Mouse (Mus musculus): ENCODE results near the gene Fam160b1. TPM values are rescaled to one million over a fixed set of nuclear protein-coding genes. Genes with fewer than 3 reads are reported as not detected.
A peak's percentile ranks its signal among the peaks of the same experiment; 100 is the strongest.

Gene Fam160b1
- polyA plus RNA-seq, 2 experiments from 2014 or later, result 8.1 to 8.7 TPM

- ATAC-seq, result no peak
These were observed 64.8 kb downstream of the Fam160b1 start for GRCm38 (mm10) chr19:57425296-57425695.

- no peak for ATAC-seq
These were observed 66.4 kb downstream of the Fam160b1 start for GRCm38 (mm10) chr19:57426841-57427240.

GRCm38 (mm10) chr19:57427756-57428438 is 67.4 kb downstream of the Fam160b1 start:
- no peak for ATAC-seq

GRCm38 (mm10) chr19:57428641-57429040 is 68.2 kb downstream of the Fam160b1 start:
- no peak for ATAC-seq

- peak; percentile 94 for ATAC-seq
These were observed 69.4 kb downstream of the Fam160b1 start for GRCm38 (mm10) chr19:57429926-57430325.

DNA sequence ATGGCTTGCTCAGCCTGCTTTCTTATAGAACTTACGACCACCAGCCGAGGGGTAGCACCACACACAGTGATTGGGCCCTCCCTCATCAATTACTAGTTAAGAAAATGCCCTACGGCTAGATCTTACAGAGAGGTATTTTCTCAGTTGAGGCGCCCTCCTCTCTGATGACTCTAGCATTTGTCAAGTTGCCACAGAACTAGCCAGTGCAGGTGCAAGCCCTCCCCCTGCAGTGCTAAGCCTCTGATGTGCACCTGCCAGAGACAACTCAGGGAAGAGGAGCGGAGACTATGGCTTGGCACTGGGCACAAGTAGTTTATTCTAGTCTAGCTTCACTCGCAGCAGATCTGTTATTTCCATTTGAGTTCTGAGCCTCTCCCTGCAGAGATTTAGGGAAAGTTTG is 71.0 kb downstream of the Fam160b1 start:
- ATAC-seq, result no peak

DNA sequence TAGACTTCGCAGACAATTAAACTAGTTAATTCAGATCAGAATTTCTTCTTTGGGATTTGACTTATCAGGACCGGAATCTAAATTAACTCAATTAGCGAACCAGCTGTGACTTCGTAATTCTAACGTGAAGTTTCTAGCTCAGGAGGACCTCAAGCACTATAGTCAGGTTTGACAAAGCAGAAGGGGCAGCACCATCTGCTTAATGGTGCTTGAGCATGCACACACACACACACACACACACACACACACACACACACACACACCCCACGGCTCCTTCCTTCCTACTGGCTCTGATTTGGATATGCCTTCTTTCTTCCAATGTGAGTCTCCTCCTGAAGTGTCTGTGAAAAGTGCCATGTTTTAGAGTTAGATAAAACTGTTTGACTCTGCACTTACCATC is 73.5 kb downstream of the Fam160b1 start:
- no peak for ATAC-seq

GRCm38 (mm10) chr19:57436586-57437021 is 76.1 kb downstream of the Fam160b1 start:
- ATAC-seq, result no peak

GRCm38 (mm10) chr19:57437042-57437441 is 76.6 kb downstream of the Fam160b1 start:
- no peak for ATAC-seq

Other genes starting within 250 kb of the Fam160b1 start
- 100 to 1,000 TPM; 290 to 362 TPM for gene Ablim1, start 45.8 kb upstream of the Fam160b1 start, polyA plus RNA-seq (2017; shearing (Covaris generic))
- gene Trub1, start 92.2 kb downstream of the Fam160b1 start, polyA plus RNA-seq (2017; shearing (Covaris generic)), result 10 to 100 TPM; 12.6 to 12.9 TPM

Measured in CD4-positive, CD25-positive, alpha-beta regulatory T cell, adult 4 months (primary cell).